Mouse (Mus musculus): ENCODE results near the gene Zfp53.
"Not testable (repeated sequence)": the region's sequence is repeated elsewhere in the genome, so short reads cannot be mapped to it uniquely, and the experiment has no call there.

Gene Zfp53

DNA sequence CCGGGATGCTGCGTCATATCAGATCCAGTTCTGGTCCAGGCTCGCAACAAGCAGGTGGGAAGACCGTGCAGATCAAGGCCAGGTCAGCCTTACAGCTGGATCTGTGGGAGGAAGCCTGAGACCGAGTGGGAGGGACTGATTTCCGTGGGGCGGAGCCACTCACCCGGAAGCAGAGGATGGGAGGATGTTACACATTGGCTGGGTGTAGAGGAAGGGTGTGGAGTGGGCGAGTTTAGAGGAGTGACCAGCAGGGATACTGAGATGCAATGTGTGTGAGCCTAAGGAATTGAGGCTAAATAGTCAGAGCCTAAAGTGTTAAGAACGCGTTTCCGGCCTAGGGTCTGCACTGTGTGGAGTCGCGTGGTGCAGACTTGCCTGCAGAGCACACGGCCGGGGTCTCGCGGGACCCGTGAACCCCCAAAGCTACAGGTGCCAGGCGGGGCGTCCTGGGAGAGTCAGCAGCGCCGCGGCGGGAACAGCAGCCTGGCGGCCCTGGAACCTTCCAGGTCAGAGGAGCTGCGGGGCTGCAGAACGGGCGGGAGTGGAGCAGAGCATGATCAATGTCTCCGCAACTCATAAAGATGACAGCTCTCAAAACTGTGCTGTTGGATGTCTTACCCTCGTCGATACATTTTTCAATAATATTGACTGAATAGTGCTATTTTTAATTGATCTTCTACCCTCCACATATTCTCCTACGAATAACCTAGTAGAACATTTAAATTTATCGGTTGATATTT is at the start of gene Zfp53:
Gene Zfp53 (plus strand): TSS at position 239 of the 740 bp plus-strand sequence.
- DNase-seq (ENCODE audit: low read depth, low spot score) = peak; percentile 97

- peak; percentile 93 for DNase-seq (ENCODE audit: low read depth, low spot score)
Observed at GRCm38 (mm10) chr17:21449669-21450068, 39.1 kb upstream of the Zfp53 start.

DNA sequence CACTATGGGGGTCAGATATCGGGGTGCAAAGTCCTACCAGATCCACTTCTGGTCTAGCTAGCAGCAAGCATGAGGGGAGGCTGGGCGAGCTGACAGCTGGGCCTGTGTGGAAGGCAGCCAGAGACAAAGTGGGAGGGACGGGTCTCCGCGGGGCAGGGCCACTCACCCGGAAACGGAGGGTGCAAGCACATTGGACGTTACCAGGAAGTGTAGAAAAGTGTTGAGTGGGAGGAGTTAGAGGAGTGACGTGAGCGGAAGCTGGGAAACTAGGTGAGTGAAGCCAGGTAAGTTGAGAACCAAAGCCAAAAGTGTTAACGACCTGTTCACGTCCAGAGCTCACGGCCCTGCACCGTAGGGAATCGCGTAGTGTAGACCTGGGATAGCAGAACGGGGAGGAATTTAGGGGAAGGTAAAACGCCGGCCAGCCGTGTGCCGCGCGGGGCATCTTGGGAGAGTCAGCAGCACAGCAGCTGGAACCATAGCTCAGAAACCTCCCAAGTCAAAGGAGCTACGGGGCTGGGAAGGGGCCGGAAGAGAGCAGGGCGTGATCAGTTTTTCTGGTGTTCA is 38.6 kb upstream of the Zfp53 start, which contains the start of gene Zfp51:
Gene Zfp51 (plus strand): TSS at position 237 of the 567 bp plus-strand sequence.
- DNase-seq (ENCODE audit: low read depth, low spot score) = peak; percentile 96

- DNase-seq (ENCODE audit: low read depth, low spot score) = no peak
Observed at GRCm38 (mm10) chr17:21463550-21463949, 25.2 kb upstream of the Zfp53 start.

DNA sequence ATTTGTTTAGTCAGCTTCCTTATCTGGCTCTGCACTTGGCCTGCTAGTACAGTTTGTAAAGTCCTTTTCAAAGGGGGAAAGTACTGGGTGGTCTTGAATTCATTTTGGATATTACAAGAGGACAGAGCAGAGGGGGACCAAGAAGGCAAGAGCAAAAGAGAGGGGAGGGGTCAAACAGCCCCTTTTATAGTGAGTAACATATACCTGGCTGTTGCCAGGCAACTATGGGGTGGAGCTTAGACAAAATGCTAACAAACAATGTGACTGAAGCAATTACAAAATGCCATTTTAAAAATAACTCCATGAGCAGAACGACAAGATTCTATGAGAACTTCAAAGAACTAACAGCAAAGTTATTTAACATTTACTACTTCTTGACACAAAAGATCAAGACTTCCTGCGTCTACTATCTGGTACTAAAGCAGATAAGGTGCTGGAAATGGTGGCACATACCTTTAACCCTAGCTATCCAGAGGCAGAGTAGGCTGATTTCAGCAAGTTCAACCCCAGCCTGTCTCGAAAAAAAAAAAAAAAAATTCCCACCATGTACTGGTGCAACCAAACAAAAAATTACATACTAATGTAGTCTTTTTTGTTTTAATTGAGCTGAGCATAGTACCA is 16.7 kb upstream of the Zfp53 start:
- DNase-seq (ENCODE audit: low read depth, low spot score) = no peak

DNA sequence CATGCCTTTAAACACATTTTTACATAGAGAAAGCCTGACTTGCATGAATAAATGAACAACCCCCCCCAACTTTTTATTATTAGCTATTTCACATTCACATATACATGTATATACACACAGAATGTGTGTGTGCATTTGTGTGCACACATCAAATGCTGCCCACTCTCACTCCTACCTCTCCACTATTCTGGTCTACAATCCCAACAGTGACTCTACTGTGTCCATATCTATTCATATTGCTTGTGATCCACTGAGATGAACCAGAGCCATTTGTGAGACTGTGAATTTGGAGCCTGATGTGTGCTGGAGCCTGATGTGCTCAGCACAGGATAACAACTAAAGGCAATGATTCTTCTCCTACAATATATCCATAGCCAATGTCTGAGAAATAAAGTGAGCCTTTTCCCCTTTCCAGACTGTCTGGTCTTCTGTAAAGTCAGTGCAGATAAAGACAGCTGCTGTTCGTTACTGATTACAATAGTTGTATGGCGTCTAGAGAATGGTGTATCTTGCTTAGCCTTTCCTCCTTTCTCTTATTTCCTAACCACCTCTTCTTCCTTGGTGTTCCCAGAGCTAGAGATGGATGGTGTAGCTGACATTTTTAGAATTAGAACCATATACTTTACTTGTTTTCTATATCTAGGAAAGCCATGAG is 16.0 kb upstream of the Zfp53 start:
- no peak for DNase-seq (ENCODE audit: low read depth, low spot score)

DNA sequence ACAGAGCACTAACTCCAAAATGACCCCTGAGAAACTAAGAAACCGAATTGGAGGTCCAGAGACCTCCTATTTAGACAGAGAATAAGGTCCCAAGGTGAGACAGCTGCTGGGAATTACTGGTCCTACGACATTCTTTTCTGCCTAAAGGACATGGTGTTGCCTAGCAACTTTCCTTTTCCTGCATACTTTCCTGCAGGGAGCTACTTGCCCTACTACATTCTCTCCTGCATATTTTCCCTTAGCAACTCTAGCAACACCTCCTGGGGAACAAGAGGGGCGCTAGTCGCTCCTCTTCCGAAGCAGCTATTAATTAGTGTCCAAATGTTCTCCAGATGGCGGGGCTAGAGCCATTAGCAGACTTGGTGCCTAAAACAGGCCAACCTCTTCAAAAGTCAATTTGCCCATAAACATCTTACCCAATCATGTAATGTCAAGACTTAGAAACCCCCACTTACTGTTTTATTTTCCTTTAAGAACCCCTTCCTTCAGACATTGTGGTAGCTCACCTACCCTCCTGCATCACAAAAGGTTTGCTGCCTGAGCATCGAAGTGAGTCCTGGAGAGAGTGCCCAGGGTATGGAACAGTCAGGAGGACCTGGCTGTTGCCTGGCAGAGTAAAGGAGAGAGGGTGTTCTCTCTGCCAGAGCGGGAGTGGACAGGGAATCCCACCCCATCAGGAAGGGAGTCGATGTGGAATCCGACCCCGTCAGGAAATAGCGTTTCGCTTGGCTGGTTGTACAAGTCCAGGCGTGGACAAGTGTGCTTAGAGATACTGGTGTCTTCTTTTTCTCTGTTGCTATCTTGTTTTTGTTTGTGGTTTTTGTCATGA is 15.2 kb upstream of the Zfp53 start:
- peak; percentile 47 for DNase-seq (ENCODE audit: low read depth, low spot score)

GRCm38 (mm10) chr17:21474729-21475128 is 14.1 kb upstream of the Zfp53 start:
- DNase-seq (ENCODE audit: low read depth, low spot score) = peak; percentile 43

DNA sequence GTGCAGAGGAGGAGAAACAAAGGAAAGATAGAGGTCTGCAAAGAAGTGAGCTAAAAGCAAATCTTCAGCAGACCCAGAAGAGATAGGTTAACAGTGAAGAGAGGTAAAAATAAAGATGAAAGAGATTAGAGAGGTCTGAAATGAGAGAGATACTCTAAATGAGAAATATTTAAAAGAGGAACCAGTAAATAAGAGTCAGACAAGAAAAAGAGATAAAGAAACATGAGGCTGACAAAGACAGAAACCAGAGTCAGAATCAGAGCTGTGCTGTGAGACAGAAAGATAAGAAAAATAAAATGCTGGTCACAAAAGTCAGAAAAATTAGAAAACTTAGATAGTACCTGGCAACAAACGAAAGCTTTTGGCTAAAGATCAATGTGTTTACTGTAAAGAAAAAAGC is 13.5 kb upstream of the Zfp53 start:
- not testable (repeated sequence) for DNase-seq (ENCODE audit: low read depth, low spot score)

- not testable (repeated sequence) for DNase-seq (ENCODE audit: low read depth, low spot score)
Observed at GRCm38 (mm10) chr17:21476351-21476750, 12.4 kb upstream of the Zfp53 start.

DNA sequence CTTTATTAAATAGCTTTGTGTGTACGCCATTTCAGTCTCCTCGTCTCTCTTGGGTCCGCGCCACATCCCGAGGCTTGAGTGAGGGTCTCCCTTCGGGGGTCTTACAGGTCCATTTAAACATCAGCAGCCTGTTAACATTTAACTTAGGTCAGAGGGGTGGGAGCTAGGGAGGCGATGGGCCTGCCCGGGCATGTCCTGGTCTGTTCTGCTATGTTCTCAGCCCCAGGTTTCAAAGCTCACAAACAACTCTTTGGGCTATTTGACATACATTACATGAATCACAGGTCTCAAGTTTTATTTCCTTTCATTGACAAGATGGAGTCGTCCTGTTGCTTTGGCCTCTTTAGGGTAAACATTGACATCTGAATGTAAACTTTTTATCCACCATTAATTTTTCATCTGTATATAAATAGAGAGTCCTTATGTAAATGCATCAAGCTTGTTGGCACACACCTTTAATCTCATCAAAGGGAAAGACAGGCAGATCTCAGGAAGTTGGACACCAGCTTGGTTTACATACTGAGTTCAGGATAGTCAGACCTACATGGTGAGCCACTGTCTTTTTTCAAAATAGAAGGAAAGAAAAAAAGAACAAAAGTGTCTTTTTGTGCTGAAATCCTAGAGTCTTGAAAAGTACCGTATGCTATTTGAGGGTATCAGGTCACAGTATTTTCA is 10.6 kb upstream of the Zfp53 start:
- peak; percentile 37 for DNase-seq (ENCODE audit: low read depth, low spot score)

DNA sequence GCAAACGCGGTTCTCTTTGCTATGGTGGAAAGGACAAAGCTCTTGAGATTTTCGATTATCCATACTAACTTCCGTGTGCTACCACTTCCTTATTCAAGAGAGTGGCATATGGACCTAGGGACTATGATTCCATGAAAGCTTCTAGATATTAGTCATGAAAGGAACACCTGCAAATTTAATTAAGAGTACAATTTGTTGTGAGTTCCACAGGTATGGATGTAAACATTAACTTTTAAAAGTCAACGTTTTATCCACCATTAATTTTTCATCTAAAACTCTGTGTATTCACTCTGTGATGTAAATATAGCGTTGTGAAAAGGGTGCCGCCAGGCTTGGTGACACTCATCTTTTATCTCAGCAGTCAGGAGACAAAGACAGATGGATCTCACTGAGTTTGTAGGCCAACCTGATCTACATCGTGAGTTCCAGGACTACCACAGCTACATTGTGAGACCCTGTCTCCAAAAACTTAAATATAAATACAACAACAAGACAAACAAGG is 753 bp downstream of the Zfp53 start:
- DNase-seq (ENCODE audit: low read depth, low spot score) = peak; percentile 30

- no peak for DNase-seq (ENCODE audit: low read depth, low spot score)
Observed at GRCm38 (mm10) chr17:21501365-21501764, 12.6 kb downstream of the Zfp53 start.

GRCm38 (mm10) chr17:21504524-21504923 is 15.7 kb downstream of the Zfp53 start:
- DNase-seq (ENCODE audit: low read depth, low spot score) = peak; percentile 40

GRCm38 (mm10) chr17:21506258-21506657 is 17.5 kb downstream of the Zfp53 start:
- DNase-seq (ENCODE audit: low read depth, low spot score) = no peak

DNA sequence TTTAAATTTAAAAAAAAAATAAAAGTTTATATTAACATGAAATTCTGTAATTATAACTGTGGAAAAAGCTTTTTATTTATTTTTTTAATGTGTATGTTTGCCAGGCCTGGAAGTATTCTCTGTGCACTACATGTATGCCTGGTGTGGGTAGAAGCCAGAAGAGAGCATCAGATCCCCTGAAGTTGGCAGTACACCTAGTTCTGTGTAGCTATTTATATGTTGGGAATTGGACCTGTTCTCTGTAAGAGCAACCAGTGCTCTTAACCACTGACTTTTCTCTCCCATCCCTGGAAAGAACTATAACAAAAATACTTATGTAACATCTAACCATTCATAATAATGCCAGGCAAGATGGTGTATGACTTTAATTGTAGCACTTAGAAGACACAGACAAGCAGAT is 21.0 kb downstream of the Zfp53 start:
- DNase-seq (ENCODE audit: low read depth, low spot score) = no peak

GRCm38 (mm10) chr17:21515403-21516105 is 26.8 kb downstream of the Zfp53 start:
- peak; percentile 94 for DNase-seq (ENCODE audit: low read depth, low spot score)

- DNase-seq (ENCODE audit: low read depth, low spot score) = peak; percentile 84
Observed at GRCm38 (mm10) chr17:21516201-21517129, 27.7 kb downstream of the Zfp53 start.

GRCm38 (mm10) chr17:21517130-21517671 is 28.4 kb downstream of the Zfp53 start:
- no peak for DNase-seq (ENCODE audit: low read depth, low spot score)

Measured in 3T3-L1 (cell line).